Mouse (Mus musculus) forebrain, embryonic 16.5 days (tissue): ENCODE data around the gene Psmb10. TPM values are rescaled to one million over a fixed set of nuclear protein-coding genes. Genes with fewer than 3 reads are reported as not detected.
A peak's percentile ranks its signal among the peaks of the same experiment; 100 is the strongest.

Experiments used
- ATAC-seq: fragments of 200-750 bp; cut with Nextera tagmentation; 2 replicates; pipeline ENCODE4 v1.8.0; 2017; ENCODE audit warnings: mild to moderate bottlenecking, moderate library complexity
- H3K27ac ChIP-seq: fragments of 300-500 bp; sonication (generic); 2 replicates; pipeline ENCODE4 v1.5.1; 2014; ENCODE audit warnings: low read length, control low read depth
- H3K27me3 ChIP-seq: fragments of 300-500 bp; sonication (generic); replicated peaks from 2 replicates; pipeline ENCODE4 v1.6.1; 2014; ENCODE audit warnings: low read length; ENCODE audit not compliant: control insufficient read depth, insufficient read depth
- H3K36me3 ChIP-seq: fragments of 300-500 bp; sonication (generic); 2 replicates; pipeline ENCODE4 v1.6.1; 2014; ENCODE audit not compliant: control insufficient read depth, insufficient read depth
- H3K4me1 ChIP-seq: fragments of 300-500 bp; sonication (generic); replicated peaks from 2 replicates; pipeline ENCODE4 v1.6.1; 2014; ENCODE audit warnings: low read length; ENCODE audit not compliant: control insufficient read depth, insufficient read depth
- H3K4me2 ChIP-seq: fragments of 300-500 bp; sonication (generic); 2 replicates; pipeline ENCODE4 v1.6.1; 2014; ENCODE audit warnings: mild to moderate bottlenecking, low read length, control low read depth
- H3K4me3 ChIP-seq: fragments of 300-500 bp; sonication (generic); replicated peaks from 2 replicates; pipeline ENCODE4 v1.5.1; 2014; ENCODE audit warnings: mild to moderate bottlenecking, low read length, control low read depth
- H3K9ac ChIP-seq: fragments of 300-500 bp; sonication (generic); replicated peaks from 2 replicates; pipeline ENCODE4 v1.6.1; 2014; ENCODE audit warnings: low read depth, low read length, control low read depth
- H3K9me3 ChIP-seq: fragments of 300-500 bp; sonication (generic); 2 replicates; pipeline ENCODE4 v1.6.1; 2016; ENCODE audit warnings: low read length; ENCODE audit not compliant: control insufficient read depth
- WGBS: fragments of 180-500 bp; shearing (Covaris S2); extraction: QIAGEN DNeasy Blood & Tissue Kit; methylation state at CpG from one replicate; pipeline ENCODE4 v1.1.7; 2014; 5-methylcytosine and 5-hydroxymethylcytosine counted together
- polyA plus RNA-seq: library from polyadenylated mRNA; unstranded; fragments of >200 nt; fragmentation: Nextera tagmentation; extraction: Ambion mirVana; gene quantifications from 2 replicates; pipeline ENCODE4 v1.2.1, GENCODE M21; 2015

Gene Psmb10
- polyA plus RNA-seq, 1 experiment from 2014 or later, result 44.8 TPM

DNA sequence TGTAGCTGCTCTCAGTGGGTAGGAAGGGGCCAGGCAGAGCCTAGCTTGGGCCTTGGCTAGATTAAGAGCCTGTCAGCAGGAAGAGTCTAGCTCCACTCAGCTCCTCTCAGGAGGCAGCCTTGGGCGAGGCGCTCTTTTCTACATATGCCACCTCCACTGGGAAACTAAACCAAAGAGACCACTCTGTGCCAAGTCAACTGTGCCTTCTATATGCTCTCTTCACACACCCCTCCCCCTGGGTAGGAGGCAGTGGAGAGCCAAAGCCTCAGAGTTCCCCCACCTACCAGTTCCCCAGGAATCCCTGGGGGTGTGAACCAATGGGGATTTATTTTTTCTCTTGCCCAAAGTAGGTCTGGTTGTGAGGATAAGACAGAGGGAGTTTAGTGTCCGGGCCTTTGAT is 7.0 kb downstream of the Psmb10 start:
- Histone ChIP-seq H3K4me2 (no peak overlapping the region), H3K9me3 (no peaks in the 10 kb centered on the region), H3K36me3 (no peaks in the 10 kb centered on the region; the same call in 1 of the 2 replicates), H3K4me1 (peaks cover 4% of the 10 kb centered on the region), H3K9ac (no peak overlapping the region), H3K27ac (no peak overlapping the region), H3K27me3 (no peaks in the 10 kb centered on the region), H3K4me3 (no peak overlapping the region)
- no peak for ATAC-seq
- 95% methylated on average over 3 of the region's 3 CpGs for WGBS

DNA sequence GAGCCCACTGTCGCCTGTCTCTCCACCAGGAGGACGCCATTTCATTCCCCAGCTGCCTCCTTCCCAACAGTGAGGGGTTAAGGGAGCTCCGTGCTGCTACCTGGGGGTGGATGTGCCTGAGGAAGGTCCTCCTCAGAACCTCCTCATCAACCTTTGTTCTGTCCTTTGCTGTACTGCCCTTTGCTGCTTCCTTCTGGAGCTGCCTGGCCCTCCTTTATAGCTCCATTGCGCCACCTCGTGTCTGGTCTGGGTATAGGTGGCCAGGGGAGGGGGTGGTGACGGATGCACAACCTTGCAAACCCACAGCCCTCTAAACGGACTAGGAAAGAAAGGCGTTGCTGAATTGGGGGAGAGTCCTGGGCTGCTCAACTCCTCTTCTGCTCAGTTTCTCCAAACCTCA is 7.6 kb downstream of the Psmb10 start:
- Histone ChIP-seq H3K36me3 (no peaks in the 10 kb centered on the region; the same call in 1 of the 2 replicates), H3K4me3 (no peak overlapping the region), H3K4me2 (no peak overlapping the region), H3K27ac (no peak overlapping the region), H3K9me3 (no peaks in the 10 kb centered on the region), H3K4me1 (peaks cover 4% of the 10 kb centered on the region; the same call in 1 of the 2 replicates), H3K9ac (peak overlapping the region; percentile 50; the same call in 1 of the 2 replicates), H3K27me3 (no peaks in the 10 kb centered on the region)
- 15% methylated on average over 8 of the region's 8 CpGs for WGBS
- peak; percentile 68 for ATAC-seq

- no peak overlapping the region for H3K9ac ChIP-seq
- WGBS, result 72% methylated on average over 3 of the region's 3 CpGs
Measured at GRCm38 (mm10) chr8:105925123-105925522, 13.1 kb downstream of the Psmb10 start.

GRCm38 (mm10) chr8:105919390-105919789 is 18.9 kb downstream of the Psmb10 start:
- Histone ChIP-seq H3K9ac (no peak overlapping the region), H3K27me3 (no peaks in the 10 kb centered on the region), H3K36me3 (peaks cover 3% of the 10 kb centered on the region; the same call in 1 of the 2 replicates), H3K9me3 (no peaks in the 10 kb centered on the region), H3K4me2 (no peak overlapping the region), H3K4me3 (no peak overlapping the region), H3K4me1 (no peaks in the 10 kb centered on the region), H3K27ac (no peak overlapping the region)
- WGBS, result 90% methylated on average over 3 of the region's 3 CpGs
- no peak for ATAC-seq

More at GRCm38 (mm10) chr8:105925123-105925522, 13.1 kb downstream of the Psmb10 start:
- H3K36me3 ChIP-seq, result no peaks in the 10 kb centered on the region; the same call in 1 of the 2 replicates
- no peak overlapping the region for H3K27ac ChIP-seq
- H3K4me3 ChIP-seq, result no peak overlapping the region
- no peaks in the 10 kb centered on the region for H3K4me1 ChIP-seq
- ATAC-seq, result no peak
- H3K27me3 ChIP-seq, result no peaks in the 10 kb centered on the region
- H3K4me2 ChIP-seq, result no peak overlapping the region
- no peaks in the 10 kb centered on the region for H3K9me3 ChIP-seq

- H3K9me3 ChIP-seq, result no peaks in the 10 kb centered on the region
- H3K27ac ChIP-seq, result peak overlapping the region; percentile 75
- no peak for ATAC-seq
- 39% methylated on average over 16 of the region's 16 CpGs for WGBS
- H3K36me3 ChIP-seq, result no peaks in the 10 kb centered on the region
- H3K4me1 ChIP-seq, result peaks cover 9% of the 10 kb centered on the region
- H3K4me2 ChIP-seq, result peak overlapping the region; percentile 92
- peak overlapping the region; percentile 95 for H3K4me3 ChIP-seq
- H3K27me3 ChIP-seq, result no peaks in the 10 kb centered on the region
- H3K9ac ChIP-seq, result peak overlapping the region; percentile 99
Measured at GRCm38 (mm10) chr8:105900941-105901616, 37.2 kb downstream of the Psmb10 start.

DNA sequence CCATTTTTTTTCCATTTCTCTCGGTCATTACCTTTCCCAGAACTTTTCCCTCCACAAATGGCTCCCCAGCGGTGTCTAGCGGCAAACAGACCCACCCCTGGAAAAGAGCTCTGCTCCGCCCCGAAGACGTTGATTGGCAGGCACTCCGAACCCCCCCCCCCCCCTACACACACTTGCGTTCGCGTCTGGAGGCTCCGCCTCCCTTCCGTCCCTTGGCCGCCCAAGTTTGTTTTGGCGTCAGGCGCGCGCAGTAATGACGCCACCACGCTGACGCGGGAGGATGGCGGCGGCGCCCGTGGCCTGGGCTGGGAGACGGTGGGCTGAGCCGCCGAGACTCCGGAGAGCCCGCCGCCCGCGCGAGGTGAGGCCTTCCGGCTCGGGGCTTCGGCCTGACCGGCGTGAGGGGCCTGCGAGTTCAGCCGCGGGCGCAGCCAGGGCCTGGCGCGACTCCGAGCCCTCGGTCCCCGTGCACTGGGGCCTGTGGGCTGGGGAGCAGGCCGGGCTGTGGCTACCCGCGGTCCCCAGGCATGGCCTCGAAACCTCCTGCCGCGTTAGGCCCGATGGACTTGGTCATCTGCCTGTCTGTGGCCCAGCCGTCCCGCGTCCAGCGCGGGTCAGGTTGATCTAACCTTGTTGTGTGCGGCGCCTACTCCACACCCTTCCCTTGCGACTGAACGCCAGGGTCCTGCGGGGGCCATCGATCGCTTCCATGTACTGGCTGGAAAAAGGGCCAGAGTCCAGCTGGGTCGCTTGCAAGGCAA is 37.9 kb downstream of the Psmb10 start, which contains the start of gene Pskh1:
Gene Pskh1, plus strand, starts transcription at position 262 of the 761 bp plus-strand sequence.
- ATAC-seq, result peak; percentile 95
- peak within 1 kb of the TSS; percentile 95 for H3K4me3 ChIP-seq

DNA sequence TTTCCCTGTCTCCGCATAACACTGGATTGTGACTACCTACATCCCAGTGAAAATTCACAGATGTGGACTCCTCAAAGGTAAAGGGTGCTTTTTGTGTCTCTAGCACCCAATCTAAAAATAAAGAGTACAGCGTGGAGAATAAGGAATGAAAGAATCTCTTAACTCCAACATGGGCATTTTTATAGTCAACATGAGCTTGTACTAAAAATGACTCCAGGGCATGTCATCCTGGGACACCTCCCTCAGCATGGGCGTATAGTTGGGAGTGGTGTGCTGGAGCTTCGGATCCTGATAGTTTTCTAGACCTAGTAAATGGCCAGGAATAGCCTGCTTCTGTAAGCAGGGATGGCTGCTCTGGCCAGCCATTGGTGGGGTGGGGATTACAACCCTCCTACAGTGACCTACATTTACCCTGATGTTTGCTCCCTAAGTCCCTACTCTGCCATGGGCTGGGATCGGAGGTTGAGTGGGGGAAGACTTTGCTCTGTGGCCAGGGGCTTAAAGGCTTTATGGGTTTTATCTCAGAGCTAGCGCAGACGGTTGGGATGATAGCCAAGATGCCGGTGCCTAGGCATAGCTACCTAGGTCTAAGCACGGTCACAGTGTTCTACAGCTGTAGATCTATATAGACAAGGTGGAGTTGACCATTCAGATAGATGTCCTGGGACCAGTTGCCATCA is 40.3 kb downstream of the Psmb10 start:
- no peak for ATAC-seq
- no peaks in the 10 kb centered on the region for H3K9me3 ChIP-seq
- no peak overlapping the region for H3K4me2 ChIP-seq
- H3K4me1 ChIP-seq, result peaks cover 12% of the 10 kb centered on the region
- no peak overlapping the region for H3K27ac ChIP-seq
- 74% methylated on average over 9 of the region's 9 CpGs for WGBS
- H3K27me3 ChIP-seq, result no peaks in the 10 kb centered on the region
- H3K9ac ChIP-seq, result no peak overlapping the region
- no peaks in the 10 kb centered on the region for H3K36me3 ChIP-seq
- no peak overlapping the region for H3K4me3 ChIP-seq

More for the DNA sequence above, 37.9 kb downstream of the Psmb10 start, which contains the start of gene Pskh1:
- no peaks in the 10 kb centered on the region for H3K36me3 ChIP-seq
- H3K4me1 ChIP-seq, result peaks cover 9% of the 10 kb centered on the region
- H3K27ac ChIP-seq, result peak within 1 kb of the TSS; percentile 75
- H3K4me2 ChIP-seq, result peak within 1 kb of the TSS; percentile 92
- H3K27me3 ChIP-seq, result no peaks in the 10 kb centered on the region
- 0% methylated on average over 68 of the region's 68 CpGs for WGBS
- H3K9ac ChIP-seq, result peak within 1 kb of the TSS; percentile 99
- H3K9me3 ChIP-seq, result no peaks in the 10 kb centered on the region

GRCm38 (mm10) chr8:105893339-105893738 is 44.9 kb downstream of the Psmb10 start, which contains the start of gene Nrn1l:
Gene Nrn1l, plus strand, starts transcription at chr8:105893567.
- ATAC-seq, result peak; percentile 87
- Histone ChIP-seq H3K4me1 (peaks cover 3% of the 10 kb centered on the region; the same call in 1 of the 2 replicates), H3K27ac (no peak within 1 kb of the TSS), H3K27me3 (no peaks in the 10 kb centered on the region), H3K9ac (no peak within 1 kb of the TSS), H3K4me2 (no peak within 1 kb of the TSS), H3K36me3 (peaks cover 27% of the 10 kb centered on the region), H3K4me3 (no peak within 1 kb of the TSS), H3K9me3 (no peaks in the 10 kb centered on the region)
- WGBS, result 3% methylated on average over 11 of the region's 11 CpGs

- no peak overlapping the region for H3K9ac ChIP-seq
- 92% methylated on average over 6 of the region's 6 CpGs for WGBS
- no peak for ATAC-seq
- H3K4me2 ChIP-seq, result no peak overlapping the region
- no peak overlapping the region for H3K4me3 ChIP-seq
- peaks cover 33% of the 10 kb centered on the region for H3K36me3 ChIP-seq
- peaks cover 3% of the 10 kb centered on the region; the same call in 1 of the 2 replicates for H3K4me1 ChIP-seq
- no peaks in the 10 kb centered on the region for H3K9me3 ChIP-seq
- no peak overlapping the region for H3K27ac ChIP-seq
- H3K27me3 ChIP-seq, result no peaks in the 10 kb centered on the region
Measured at GRCm38 (mm10) chr8:105892432-105892831, 45.8 kb downstream of the Psmb10 start.
